Mouse (Mus musculus) heart, postnatal 10 days (tissue): ENCODE measurements around the gene Olfr582. TPM values are rescaled to one million over a fixed set of nuclear protein-coding genes. Genes with fewer than 3 reads are reported as not detected.

Experiments
- DNase-seq, 2 experiments: peaks; one replicate each; pipeline ENCODE4 v3.0.0; 2021
- intact Hi-C: fragments of 180-260 bp; cut with DNase I; formaldehyde crosslinking; loops from one replicate; pipeline ENCODE4 v1.15.1; 2025
- total RNA-seq, 2 experiments: library from RNA; stranded (reverse); gene quantifications; 2 replicates each; pipeline ENCODE4 v1.2.3; 2021

Gene Olfr582
- not detected for total RNA-seq

- DNase-seq: no peak
- intact Hi-C loops: no loop called here
These were observed at the start of gene Olfr582 for GRCm38 (mm10) chr7:103037724-103038123. Gene Olfr582, plus strand, starts transcription at chr7:103038024.

- no peak for DNase-seq
- intact Hi-C loops: no loop called here
These were observed 48.6 kb upstream of the Olfr582 start, which contains the start of gene Olfr578 for GRCm38 (mm10) chr7:102989224-102989623. Gene Olfr578, minus strand, starts transcription at chr7:102989324.

- no peak for DNase-seq
- intact Hi-C loops: no loop called here
These were observed 13.2 kb downstream of the Olfr582 start, which contains the start of gene Olfr583 for GRCm38 (mm10) chr7:103051000-103051399. Gene Olfr583, plus strand, starts transcription at chr7:103051300.

- DNase-seq: no peak
- intact Hi-C loops: no loop called here
These were observed 43.8 kb downstream of the Olfr582 start, which contains the start of gene Olfr584 for GRCm38 (mm10) chr7:103081585-103081984. Gene Olfr584, plus strand, starts transcription at chr7:103081885.

Other genes starting within 250 kb of the Olfr582 start
- not detected for gene Olfr564, start 234.5 kb upstream of the Olfr582 start, total RNA-seq
- gene Olfr566, start 179.3 kb upstream of the Olfr582 start, total RNA-seq: not detected
- not detected for gene Olfr568, start 160.9 kb upstream of the Olfr582 start, total RNA-seq
- gene Olfr569, start 147.1 kb upstream of the Olfr582 start, total RNA-seq: not detected
- gene Olfr570, start 143.4 kb upstream of the Olfr582 start, total RNA-seq: not detected
- gene Olfr571, start 120.5 kb upstream of the Olfr582 start, total RNA-seq: not detected
- gene Olfr572, start 113.6 kb upstream of the Olfr582 start, total RNA-seq: not detected
- not detected for gene Olfr573-ps1, start 95.4 kb upstream of the Olfr582 start, total RNA-seq
- not detected for gene Olfr574, start 89.6 kb upstream of the Olfr582 start, total RNA-seq
- not detected for gene Olfr575, start 79.2 kb upstream of the Olfr582 start, total RNA-seq
- gene Olfr576, start 75.4 kb upstream of the Olfr582 start, total RNA-seq: not detected
- gene Olfr577, start 62.1 kb upstream of the Olfr582 start, total RNA-seq: not detected
- gene Olfr578, start 48.7 kb upstream of the Olfr582 start, total RNA-seq: not detected
- not detected for gene Olfr583, start 13.3 kb downstream of the Olfr582 start, total RNA-seq
- not detected for gene Olfr584, start 43.9 kb downstream of the Olfr582 start, total RNA-seq
- not detected for gene Olfr585, start 59.7 kb downstream of the Olfr582 start, total RNA-seq
- not detected for gene Olfr586, start 87.6 kb downstream of the Olfr582 start, total RNA-seq
- gene Olfr588-ps1, start 102.9 kb downstream of the Olfr582 start, total RNA-seq: not detected
- not detected for gene Olfr589, start 118.3 kb downstream of the Olfr582 start, total RNA-seq
- not detected for gene Olfr591, start 140.3 kb downstream of the Olfr582 start, total RNA-seq
- gene Olfr592, start 146.8 kb downstream of the Olfr582 start, total RNA-seq: not detected
- not detected for gene Olfr593, start 173.8 kb downstream of the Olfr582 start, total RNA-seq
- gene Olfr594, start 179.0 kb downstream of the Olfr582 start, total RNA-seq: not detected
- not detected for gene Usp17ld, start 214.5 kb downstream of the Olfr582 start, total RNA-seq